Mouse (Mus musculus) layer of hippocampus, postnatal 14 days (tissue): ENCODE data around the gene Fnbp1. TPM values are rescaled to one million over a fixed set of nuclear protein-coding genes. Genes with fewer than 3 reads are reported as not detected.

Source experiments
- DNase-seq, 2 experiments: peaks; one replicate each; pipeline ENCODE4 v3.0.0; 2021 to 2022; ENCODE audit warnings: low spot score in 2 of 2, mixed read lengths in 1 of 2
- total RNA-seq, 2 experiments: library from RNA; stranded (reverse); gene quantifications; 2 replicates each; pipeline ENCODE4 v1.2.3; 2021

The Fnbp1 gene
- total RNA-seq, 2 experiments from 2014 or later = 98.9 to 105 TPM

DNA sequence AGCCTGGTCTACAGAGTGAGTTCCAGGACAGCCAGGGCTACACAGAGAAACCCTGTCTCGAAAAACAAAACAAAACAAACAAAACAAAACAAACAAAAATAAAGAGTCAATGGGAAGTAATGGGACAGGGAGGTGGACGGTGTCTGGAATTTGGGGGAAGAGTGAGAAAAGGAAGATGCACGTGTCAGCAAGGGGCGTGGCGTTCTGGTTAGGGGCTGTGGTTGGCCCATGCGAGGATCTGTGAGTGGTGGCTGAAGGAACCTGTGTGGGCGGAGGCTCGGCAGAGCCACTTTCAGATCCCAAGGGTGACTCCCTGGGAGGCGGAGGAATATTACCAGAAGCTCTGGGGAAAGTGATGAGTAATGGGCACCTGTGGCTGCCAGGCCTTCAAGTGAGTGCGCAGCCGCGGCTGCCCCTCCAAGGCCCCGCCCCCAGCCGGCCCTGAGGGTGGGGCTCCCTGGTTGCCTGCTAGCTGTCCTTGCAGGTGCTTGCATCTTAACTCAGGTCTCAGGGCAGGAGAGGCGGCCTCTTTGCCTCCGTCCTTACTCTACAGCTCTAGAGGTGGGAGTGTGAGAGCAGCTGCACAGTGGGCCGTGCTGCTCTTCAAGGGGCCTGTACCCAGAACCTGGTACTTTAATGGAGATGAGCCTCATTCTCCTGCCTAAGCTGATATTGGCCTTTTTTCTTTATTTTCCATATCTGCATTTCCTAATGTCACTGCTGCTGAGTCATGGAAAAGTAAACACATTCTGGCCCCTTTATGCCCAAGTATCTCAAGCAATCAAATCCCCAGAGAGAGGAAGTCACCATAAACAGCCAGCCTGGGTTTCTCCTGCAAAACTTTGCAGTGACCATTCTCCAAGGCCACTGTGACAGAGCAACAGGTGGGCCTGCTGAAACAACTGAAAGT lies 156.4 kb downstream of the Fnbp1 start:
- no peak for DNase-seq

DNA sequence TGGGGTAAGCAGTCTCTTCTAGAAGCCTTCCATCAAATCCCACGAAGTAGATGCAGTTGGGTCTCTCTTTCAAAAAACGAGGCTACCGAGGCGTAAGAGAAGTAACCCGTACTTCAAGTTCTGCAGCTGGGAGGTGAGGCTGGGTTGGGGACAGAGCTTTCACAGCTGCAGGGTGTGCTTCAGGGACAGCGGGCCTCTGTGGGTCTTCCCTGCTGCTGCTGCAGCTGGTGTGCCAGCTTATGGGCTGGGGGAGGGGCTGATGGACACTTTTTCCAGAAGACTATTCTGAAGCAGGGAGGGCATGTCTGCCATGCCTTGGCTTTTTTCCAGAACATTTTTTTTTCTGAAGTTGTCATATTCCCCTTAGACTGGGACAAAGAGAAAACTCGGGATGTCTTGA lies 158.8 kb downstream of the Fnbp1 start:
- no peak for DNase-seq

DNA sequence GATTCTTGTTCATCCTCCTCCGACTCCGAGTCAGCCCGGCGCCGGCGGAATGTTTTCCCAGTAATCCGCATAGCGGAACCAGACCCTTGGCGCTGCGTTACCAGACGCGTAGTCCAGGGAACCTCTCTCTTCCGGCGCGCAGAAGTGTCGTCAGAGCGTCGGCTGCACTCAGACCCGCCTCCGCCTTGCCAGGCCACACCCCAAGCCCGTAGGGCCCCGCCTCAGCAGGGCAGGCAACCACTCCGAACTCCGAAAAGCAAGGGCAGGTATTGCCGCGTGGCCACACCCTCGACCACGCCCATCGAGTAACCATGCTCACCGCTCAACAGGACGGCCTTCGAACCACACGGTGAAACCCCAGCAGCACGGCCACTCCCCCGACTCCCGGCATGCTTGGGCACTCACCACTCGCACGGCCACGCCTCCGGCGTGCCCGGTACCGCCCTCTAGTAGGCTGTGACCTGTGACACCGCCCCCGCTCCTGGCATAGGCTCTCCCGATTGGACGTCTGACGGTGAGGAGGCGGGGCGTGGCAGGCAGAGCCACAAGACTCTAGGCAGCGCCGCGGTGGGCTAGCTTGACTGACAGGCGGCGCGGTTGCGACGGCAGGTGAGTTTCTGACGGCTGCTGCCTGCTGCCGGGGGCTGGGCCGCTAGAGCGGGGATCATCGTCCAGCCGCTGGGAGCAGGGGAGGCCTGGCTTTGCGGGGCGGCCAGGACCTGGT lies 159.9 kb downstream of the Fnbp1 start, which contains the start of the genes BC005624 and Usp20:
BC005624 (minus strand) TSS at position 412 of the 724 bp plus-strand sequence.
Usp20 (plus strand) TSS at position 490 of the 724 bp plus-strand sequence.
- peak; percentile 99 to 100 for DNase-seq

Other genes with a start within 250 kb of the Fnbp1 start
- gene Ptges, start 212.1 kb downstream of the Fnbp1 start, total RNA-seq = 1 to 10 TPM; 4.4 to 5.8 TPM
- gene Tor1b, start 189.0 kb downstream of the Fnbp1 start, total RNA-seq = 10 to 100 TPM; 38.8 TPM
- 10 to 100 TPM; 47.0 to 54.0 TPM for gene Tor1a, start 174.1 kb downstream of the Fnbp1 start, total RNA-seq
- 10 to 100 TPM; 51.0 to 52.8 TPM for gene BC005624, start 159.8 kb downstream of the Fnbp1 start, total RNA-seq
- gene Usp20, start 159.7 kb downstream of the Fnbp1 start, total RNA-seq = 10 to 100 TPM; 84.0 to 85.6 TPM
- gene Gpr107, start 10.3 kb upstream of the Fnbp1 start, total RNA-seq = 10 to 100 TPM; 48.6 to 52.8 TPM
- 100 to 1,000 TPM; 173 to 197 TPM for gene Ncs1, start 103.8 kb upstream of the Fnbp1 start, total RNA-seq
- under 1 TPM; 0.30 to 0.69 TPM for gene Hmcn2, start 172.4 kb upstream of the Fnbp1 start, total RNA-seq